ENCODE assay signal across 17 mouse cellular contexts in genomic region chr12:44139026-44139425, GRCm38 (mm10).
"Had no signal": no experiment of that assay in that cellular context is flagged by ENCODE, and none has a peak within 500 bp of the region (broad histone marks: within the 10 kb centered on the region; RNA-seq: fewer than 3 reads in every experiment).

No protein-coding gene starts in this region.

- H3K4me3 ChIP-seq: layer of hippocampus, adult 2 months; limb, embryonic 12.5 days; limb, embryonic 15.5 days; midbrain, embryonic 12.5 days; midbrain, embryonic 15.5 days; neural tube, embryonic 12.5 days; neural tube, embryonic 15.5 days had no signal

- H3K4me1 ChIP-seq: limb, embryonic 12.5 days; limb, embryonic 15.5 days; midbrain, embryonic 12.5 days; midbrain, embryonic 15.5 days; neural tube, embryonic 12.5 days; neural tube, embryonic 15.5 days had no signal

- H3K27ac ChIP-seq: kidney, postnatal 0 days; layer of hippocampus, adult 2 months; limb, embryonic 12.5 days; limb, embryonic 15.5 days; liver, embryonic 14.5 days; macrophage; midbrain, embryonic 12.5 days; midbrain, embryonic 15.5 days; neural tube, embryonic 12.5 days; neural tube, embryonic 15.5 days had no signal

- DNase-seq: kidney, adult 18-20 months; kidney, postnatal 25 days; liver, postnatal 0 days; lung, embryonic 14.5 days; thymus, adult 2 months; thymus, postnatal 14 days; thymus, postnatal 4 days had no signal
